Mouse (Mus musculus) kidney, postnatal 14 days (tissue): ENCODE measurements around the gene Ocln.
"Not testable (repeated sequence)": the region's sequence is repeated elsewhere in the genome, so short reads cannot be mapped to it uniquely, and the experiment has no call there.

Experiments used
- DNase-seq: peaks from one replicate; pipeline ENCODE4 v3.0.0; 2022; ENCODE audit warnings: mixed read lengths

Ocln gene

GRCm38 (mm10) chr13:100543011-100543767, 9.3 kb downstream of the Ocln start:
- no peak for DNase-seq

DNA sequence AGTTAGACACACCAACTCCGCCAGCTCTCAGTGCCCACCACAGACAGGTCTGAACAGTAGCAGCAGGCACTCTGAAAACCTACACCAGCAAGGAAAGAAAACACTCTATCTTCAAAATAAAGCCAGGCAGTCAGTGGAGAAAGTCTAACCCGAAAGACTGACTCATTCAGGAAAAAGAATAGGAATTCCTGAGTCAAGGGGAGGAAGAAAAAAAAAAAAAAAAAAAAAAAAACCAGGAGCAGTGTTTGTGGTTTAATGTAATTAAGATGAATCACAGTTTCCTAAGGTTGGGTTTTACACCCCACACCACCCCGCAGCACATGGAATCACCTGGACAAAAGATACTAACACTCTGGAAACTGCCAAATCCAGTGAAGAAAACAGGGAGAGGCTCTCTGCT, 16.4 kb downstream of the Ocln start:
- DNase-seq, result no peak

- no peak for DNase-seq
Observed at GRCm38 (mm10) chr13:100532788-100533365, 19.6 kb downstream of the Ocln start.

DNA sequence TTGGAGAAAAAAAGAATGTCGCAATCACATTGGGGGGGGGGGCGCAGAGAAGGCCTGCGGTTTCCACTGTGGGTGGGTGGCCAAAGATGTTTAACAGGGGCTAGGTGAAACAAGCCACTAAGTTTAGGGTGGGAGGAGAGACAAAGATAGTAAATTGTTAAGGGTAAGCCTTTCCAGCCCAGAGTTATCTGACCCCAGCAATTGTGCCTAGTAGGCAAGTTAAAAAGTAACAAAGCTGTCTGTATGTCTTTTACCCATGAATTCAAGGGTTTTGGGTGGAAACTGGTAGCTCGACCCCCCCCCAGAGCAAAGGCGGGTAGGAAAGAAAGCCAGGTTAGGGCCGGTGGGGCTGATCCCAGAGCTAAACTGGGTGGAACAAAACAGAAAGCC, 25.9 kb downstream of the Ocln start:
- DNase-seq, result no peak

DNA sequence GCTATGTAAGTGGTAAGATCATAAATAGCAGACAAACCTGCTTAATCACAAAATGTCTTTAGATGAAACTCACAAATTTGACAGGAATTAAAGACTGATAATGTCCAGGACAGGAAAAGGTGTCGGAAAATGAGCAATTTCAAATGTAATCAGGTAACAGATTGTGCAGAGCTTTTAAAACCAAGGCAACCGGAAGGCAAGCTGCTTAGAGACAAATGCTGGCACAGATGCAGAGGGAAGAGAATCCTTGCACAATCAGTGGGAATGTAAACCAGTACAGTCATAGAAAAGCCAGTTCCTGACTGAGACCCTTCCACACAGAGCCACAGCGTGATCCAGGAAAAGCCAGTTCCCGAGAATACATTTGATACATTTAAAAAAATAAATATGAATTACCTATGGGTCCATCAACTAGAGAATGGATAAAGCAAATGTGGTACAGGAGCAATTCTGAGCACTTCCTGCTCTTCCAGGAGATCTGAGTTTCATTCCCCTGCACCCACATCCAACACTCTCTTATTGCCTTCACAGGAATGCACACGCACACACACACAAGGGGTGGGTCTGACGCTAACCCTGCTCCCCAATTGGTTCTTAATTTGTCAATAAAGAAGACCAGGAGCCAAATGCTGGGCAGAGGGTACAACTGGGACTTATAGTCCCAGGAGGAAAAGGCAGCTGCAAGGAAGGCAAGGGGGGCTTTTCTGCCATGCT, 26.4 kb downstream of the Ocln start:
- no peak for DNase-seq

DNA sequence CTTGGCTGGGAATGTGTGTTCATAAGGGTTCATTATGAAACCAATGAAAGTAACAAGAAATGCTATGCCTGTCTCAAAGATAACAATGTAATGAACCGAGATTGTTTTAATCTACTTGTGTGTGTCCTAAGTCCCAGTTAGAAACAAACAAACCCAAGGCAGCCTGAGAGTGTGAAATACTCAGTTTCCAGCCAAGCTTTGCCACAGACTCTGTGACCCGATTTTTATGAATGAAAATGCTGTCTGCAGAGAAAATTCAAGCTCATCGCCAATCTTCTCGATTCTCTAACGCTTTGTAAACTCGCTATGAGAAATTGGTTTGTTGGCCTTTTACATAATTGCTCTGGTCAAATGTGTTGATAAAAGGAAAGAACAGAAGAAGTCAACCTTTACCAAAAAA, 27.6 kb downstream of the Ocln start:
- DNase-seq, result no peak

GRCm38 (mm10) chr13:100523698-100524097, 28.8 kb downstream of the Ocln start:
- DNase-seq, result no peak

DNA sequence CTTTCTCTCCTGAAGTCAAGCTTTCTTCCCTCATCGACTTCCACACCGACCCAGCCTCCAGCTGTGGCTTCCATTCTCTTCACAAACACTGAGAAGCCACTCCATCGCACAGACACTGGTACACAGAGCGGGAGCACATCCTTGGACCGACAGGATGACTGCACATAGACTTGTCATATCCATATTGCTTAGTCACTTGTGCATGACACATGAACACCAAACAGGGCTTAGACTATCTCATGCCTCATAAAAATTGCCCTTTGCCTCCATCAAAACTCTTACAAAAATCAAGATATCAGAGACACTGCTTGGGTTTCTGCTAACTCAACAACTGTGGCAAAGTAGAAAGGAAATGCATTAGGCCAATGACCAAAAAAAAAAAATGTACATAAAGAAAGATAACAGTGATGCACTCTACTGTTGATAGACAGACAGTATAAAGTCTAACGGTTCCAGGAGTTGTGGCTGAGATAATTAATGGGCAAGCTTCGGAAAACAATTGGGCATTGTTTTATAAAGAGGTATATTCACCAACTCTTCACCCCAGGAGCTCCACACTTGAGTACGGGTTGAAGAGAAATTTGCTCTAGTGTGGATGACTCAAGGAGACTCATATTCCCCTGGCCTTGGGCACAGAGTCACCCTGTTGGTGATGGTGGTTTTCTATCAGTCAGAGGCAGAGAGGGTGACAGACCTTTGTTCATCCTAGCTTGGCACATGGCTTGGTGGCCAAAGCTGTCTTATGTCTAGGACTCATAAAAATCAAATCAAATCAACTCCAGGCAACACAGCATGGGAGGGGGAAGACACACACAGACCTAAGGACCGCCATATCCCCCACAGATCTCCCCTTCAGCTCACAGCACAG, 30.6 kb downstream of the Ocln start:
- DNase-seq, result no peak

- DNase-seq, result peak; percentile 73
Observed at GRCm38 (mm10) chr13:100519162-100519561, 33.4 kb downstream of the Ocln start.

- no peak for DNase-seq
Observed at GRCm38 (mm10) chr13:100518191-100518590, 34.3 kb downstream of the Ocln start.

DNA sequence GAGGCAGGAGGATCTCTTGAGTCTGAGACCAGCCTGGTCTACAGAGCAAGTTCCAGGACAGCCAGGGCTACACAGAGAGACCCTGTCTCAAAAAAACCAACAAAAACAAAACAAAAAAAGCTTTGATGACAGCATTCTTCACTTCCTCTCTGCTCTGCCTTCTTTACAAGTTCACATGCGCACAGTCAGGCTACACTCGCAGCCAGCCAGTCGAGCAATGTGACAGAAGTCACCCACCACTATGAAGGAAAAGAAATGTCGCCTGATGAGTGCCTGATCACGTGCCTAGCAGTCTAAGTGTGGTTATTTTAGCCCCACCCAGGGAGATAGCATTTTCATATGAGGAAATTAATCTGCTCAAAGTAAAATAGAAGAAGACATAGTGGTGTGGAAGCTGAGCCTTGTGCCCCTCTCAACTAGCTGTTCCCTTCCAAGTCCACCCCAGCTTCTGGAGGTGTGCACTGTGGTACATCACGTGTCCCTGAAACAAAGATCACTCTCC, 34.8 kb downstream of the Ocln start:
- DNase-seq, result no peak

- DNase-seq, result no peak
Observed at GRCm38 (mm10) chr13:100516213-100517105, 36.1 kb downstream of the Ocln start.

DNA sequence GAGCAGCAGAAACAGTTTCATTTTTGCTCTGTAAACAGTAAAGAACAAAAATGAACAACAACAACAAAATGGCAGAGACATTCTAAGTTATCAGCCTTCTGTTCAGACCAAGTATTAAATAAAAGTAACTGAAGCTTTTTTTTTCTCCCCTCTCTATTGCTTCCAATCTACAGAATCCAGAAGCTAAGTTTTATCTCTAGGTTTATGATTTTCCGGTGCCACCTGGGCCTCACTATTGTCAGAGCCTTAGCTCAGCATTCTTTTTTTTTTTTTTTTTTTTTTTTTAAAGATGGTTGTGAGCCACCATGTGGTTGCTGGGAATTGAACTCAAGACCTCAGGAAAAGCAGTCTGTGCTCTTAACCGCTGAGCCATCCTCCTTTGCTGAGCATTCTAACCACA, 39.7 kb downstream of the Ocln start:
- DNase-seq, result no peak

DNA sequence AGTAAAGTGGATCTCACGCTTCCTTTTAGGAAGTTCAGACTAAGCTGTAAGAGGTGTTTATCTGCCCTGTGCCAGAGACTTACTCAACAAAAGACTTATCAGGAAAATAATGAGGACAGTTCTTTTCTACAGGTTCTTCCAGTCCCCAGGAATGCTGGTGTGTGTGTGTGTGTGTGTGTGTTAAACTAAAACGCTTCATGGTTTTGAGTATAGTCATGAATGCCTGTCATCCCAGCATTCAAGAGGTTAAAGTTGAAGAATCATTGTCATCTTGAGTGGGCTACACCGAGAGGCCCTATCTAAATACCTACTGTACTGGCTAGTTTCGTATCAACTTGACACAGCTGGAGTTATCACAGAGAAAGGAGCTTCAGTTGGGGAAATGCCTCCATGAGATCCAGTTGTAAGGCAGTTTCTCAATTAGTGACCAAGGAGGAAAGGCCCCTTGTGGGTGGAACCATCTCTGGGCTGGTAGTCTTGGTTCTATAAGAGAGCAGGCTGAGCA, 40.6 kb downstream of the Ocln start:
- DNase-seq, result no peak

DNA sequence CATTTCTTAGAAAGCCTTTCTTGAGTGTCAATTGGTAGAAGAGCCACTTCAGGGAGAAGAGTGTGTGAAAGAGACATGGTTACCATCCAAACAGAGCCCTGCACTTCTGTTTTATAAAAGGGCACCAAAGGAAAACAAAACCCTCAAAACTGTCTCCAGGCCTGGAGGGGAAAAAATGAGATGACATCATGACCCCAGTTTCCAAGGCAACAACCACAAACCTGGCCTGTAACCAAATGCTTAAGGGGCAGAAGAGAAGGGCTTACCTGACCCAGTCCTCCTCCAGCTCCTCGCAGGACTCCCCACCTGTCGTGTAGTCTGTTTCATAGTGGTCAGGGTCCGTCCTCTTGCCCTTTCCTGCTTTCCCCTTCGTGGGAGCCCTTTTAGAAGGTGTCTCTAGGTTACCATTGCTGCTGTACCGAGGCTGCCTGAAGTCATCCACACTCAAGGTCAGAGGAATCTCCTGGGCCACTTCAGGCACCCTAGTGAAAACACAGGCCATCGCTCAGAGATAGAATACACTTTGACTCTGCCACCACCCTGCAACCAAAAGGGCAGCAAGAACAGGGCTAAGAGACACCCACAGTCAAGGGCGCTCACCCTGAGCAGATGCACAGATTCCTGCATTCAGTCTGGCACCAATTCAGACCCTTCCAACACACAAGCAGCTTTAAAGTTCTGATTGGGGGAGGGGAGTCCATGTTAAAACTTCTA, 41.2 kb downstream of the Ocln start:
- DNase-seq, result no peak

DNA sequence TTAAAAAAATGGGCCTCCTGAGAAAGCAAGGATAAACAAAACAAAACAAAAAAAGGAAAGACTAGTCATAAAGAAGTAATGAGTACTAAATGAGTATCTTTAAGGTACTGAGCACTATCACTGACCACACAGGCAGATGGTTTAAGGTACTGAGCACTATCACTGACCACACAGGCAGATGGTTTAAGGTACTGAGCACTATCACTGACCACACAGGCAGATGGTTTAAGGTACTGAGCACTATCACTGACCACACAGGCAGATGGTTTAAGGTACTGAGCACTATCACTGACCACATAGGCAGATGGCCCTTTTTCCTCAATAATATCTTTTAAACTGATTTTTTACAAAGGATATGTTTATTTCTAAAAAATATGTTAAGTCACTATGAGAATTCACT, 52.9 kb downstream of the Ocln start:
- DNase-seq, result not testable (repeated sequence)

- no peak for DNase-seq
Observed at GRCm38 (mm10) chr13:100495337-100495736, 57.2 kb downstream of the Ocln start.

GRCm38 (mm10) chr13:100494370-100494769, 58.1 kb downstream of the Ocln start:
- DNase-seq, result not testable (repeated sequence)

DNA sequence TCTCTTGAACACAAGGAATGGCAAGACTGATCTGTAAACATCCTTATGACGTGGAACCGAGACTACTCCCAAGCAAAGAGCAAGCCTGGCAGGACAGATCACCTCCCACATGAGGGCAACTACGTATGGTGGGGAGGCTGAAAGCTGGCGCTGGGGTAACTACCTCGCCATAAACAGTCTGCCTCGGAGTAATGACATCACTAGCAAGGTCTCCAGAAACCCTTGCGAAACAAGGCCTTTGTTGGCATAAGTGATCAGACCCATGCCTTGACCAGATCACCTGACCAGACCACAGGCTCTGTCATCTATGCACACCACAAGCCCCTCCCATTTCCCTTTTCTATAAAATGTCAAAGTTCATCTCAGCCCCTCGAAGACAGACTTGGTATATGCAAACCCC, 59.2 kb downstream of the Ocln start:
- no peak for DNase-seq

DNA sequence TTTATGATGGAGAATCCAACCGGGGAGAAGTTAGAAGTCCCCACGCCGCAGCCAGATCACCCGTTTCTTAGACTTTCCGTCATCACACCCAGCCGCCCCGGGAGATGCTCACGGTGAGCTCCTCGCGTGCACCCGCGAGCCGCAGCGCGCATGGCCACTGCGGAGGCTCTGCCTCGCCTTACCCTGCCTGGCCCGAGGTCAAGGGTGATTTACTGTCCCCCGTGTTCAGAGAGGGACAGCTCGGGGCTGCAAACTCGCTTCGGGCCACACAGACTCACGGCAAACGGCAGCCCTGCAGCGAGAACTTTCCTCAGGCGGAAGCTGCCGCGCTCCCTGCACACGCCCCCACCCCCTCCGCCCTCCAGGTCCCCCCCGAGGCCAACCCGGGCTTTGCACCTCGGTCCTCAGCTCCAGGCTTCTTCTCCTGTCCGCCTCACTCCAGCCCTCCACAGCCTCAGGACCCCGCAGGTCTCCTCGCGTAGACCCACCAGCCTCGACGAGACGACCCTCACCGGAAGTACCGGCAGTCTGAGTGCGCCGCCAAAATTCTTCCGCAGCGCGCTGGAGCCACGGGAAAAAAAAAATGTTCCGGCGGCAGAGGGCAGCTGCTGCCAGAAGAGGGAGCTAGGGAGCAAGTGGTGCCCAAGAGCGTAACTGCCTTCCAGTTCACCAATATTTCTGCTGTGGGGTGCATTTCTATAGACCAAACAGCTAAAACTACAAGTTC, 60.3 kb downstream of the Ocln start, which contains the start of gene Gtf2h2:
Gene Gtf2h2 (minus strand): TSS at position 519 of the 727 bp plus-strand sequence.
- DNase-seq, result peak; percentile 87
